Mouse (Mus musculus) liver, embryonic 11.5 days (tissue): ENCODE measurements at regions not wholly inside any gene's neighbourhood (a gene's known extent, or its start where the extent isn't known, plus 50 kb on each side); places are given as distances from the start of the nearest gene placed in this dataset.

Experiments
- ATAC-seq: fragments of 200-750 bp; cut with Nextera tagmentation; replicated peaks from 2 replicates; pipeline ENCODE4 v1.8.0; 2017; ENCODE audit warnings: moderate number of reproducible peaks, mild to moderate bottlenecking, moderate TSS enrichment, moderate library complexity; ENCODE audit not compliant: low FRiP score
- DNase-seq: peaks from one replicate; pipeline ENCODE4 v3.0.0-alpha.2; 2017; ENCODE audit warnings: low spot score
- H3K27ac ChIP-seq: fragments of 300-500 bp; sonication (generic); 2 replicates; pipeline ENCODE4 v1.5.1; 2014; ENCODE audit warnings: mild to moderate bottlenecking, low read depth, low read length, control low read depth
- H3K27me3 ChIP-seq: fragments of 300-500 bp; sonication (generic); replicated peaks from 2 replicates; pipeline ENCODE4 v1.6.1; 2014; ENCODE audit warnings: low read length, mixed read lengths; ENCODE audit not compliant: control insufficient read depth, insufficient read depth
- H3K36me3 ChIP-seq: fragments of 300-500 bp; sonication (generic); 2 replicates; pipeline ENCODE4 v1.6.1; 2014; ENCODE audit warnings: mild to moderate bottlenecking, low read length, moderate library complexity, mixed read lengths; ENCODE audit not compliant: control insufficient read depth, insufficient read depth
- H3K4me1 ChIP-seq: fragments of 300-500 bp; sonication (generic); replicated peaks from 2 replicates; pipeline ENCODE4 v1.6.1; 2014; ENCODE audit warnings: low read length, mixed read lengths; ENCODE audit not compliant: control insufficient read depth, insufficient read depth
- H3K4me2 ChIP-seq: fragments of 300-500 bp; sonication (generic); 2 replicates; pipeline ENCODE4 v1.6.1; 2014; ENCODE audit warnings: mild to moderate bottlenecking, control low read depth, moderate library complexity
- H3K4me3 ChIP-seq: fragments of 300-500 bp; sonication (generic); 2 replicates; pipeline ENCODE4 v1.5.1; 2014; ENCODE audit warnings: low read depth, low read length, control low read depth
- H3K9ac ChIP-seq: fragments of 300-500 bp; sonication (generic); 2 replicates; pipeline ENCODE4 v1.6.1; 2014; ENCODE audit warnings: low read depth, low read length, control low read depth
- H3K9me3 ChIP-seq: fragments of 300-500 bp; sonication (generic); 2 replicates; pipeline ENCODE4 v1.6.1; 2016; ENCODE audit warnings: low read length, inconsistent platforms, mixed read lengths; ENCODE audit not compliant: control insufficient read depth
- WGBS: fragments of 180-500 bp; shearing (Covaris S2); extraction: QIAGEN DNeasy Blood & Tissue Kit; methylation state at CpG from one replicate; pipeline ENCODE4 v1.1.7; 2014; 5-methylcytosine and 5-hydroxymethylcytosine counted together

DNA sequence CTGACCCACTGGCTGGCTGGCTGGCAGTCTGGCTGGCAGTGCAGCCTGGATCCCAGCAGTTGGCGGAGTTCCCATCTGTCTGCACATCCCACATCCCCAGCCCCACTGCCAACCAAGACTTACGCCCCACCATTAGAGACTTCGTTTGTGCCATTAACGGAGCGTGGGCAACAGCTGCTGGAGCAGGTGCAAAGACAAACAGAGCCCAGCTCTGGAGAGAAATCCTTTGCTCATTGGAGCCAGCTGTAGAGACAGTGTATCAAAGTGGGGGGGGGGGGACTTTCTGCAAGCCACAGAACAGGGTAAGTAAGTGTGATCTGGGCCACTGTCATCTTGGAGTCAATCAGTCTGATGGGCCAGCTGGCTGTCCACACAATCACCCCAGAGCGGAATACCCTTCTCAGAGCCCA, 52.3 kb downstream of the Rplp1 start:
- peaks cover 6% of the 10 kb centered on the region for H3K27me3 ChIP-seq
- WGBS: 90% methylated on average over 6 of the region's 6 CpGs

DNA sequence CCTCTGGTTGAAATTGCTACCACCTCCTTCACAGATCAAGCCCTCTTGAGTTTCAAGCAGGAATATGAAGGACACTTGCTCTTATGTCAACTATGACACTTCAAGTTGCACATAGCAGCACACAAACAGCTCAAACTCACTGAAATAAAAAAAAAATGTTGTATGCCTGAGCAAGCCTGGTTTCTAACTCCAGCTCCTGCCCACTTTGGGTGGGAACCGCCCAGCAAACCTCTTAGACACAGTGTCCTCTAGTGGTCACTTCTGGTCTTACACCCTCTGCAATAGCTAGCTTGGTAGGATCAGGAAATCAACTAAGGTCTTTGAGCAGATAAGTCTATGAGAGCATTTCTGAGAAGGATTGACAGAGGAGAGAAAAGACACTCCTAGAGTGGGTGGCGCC, 54.2 kb downstream of the Rplp1 start:
- no peaks in the 10 kb centered on the region for H3K4me1 ChIP-seq
- H3K4me2 ChIP-seq: no peak overlapping the region
- no peaks in the 10 kb centered on the region for H3K36me3 ChIP-seq

More for the DNA sequence above, 52.3 kb downstream of the Rplp1 start:
- Histone ChIP-seq H3K9ac (no peak overlapping the region), H3K36me3 (no peaks in the 10 kb centered on the region), H3K27ac (no peak overlapping the region), H3K4me2 (no peak overlapping the region), H3K9me3 (no peaks in the 10 kb centered on the region), H3K4me3 (no peak overlapping the region), H3K4me1 (no peaks in the 10 kb centered on the region)
- no peak for DNase-seq
- ATAC-seq: no peak

DNA sequence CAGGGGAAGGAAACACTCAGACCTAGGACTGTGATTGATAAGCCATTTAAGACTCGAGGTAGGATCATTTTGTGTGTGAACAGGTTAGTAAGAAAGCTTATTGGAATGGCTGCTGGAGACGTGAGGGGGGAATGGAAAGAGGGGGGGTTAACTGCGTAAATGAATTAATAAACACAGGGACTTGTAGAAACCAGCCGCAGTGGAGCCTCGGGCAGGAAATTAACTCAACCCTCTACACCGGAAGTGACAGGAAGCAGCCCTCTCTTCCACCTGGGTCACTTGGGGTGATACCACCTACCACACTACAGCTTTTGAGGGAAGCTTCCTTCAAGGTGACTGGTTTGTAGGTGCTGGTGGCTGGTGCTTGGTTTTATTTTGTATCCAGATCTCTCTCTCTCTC, 54.9 kb downstream of the Rplp1 start:
- ATAC-seq: no peak
- peaks cover 13% of the 10 kb centered on the region for H3K27me3 ChIP-seq
- WGBS: 31% methylated on average over 6 of the region's 6 CpGs

More for the DNA sequence above, 54.2 kb downstream of the Rplp1 start:
- peaks cover 13% of the 10 kb centered on the region for H3K27me3 ChIP-seq
- DNase-seq (peak; percentile 44), ATAC-seq (no peak)
- no peak overlapping the region for H3K27ac ChIP-seq
- no peak overlapping the region for H3K4me3 ChIP-seq
- no peak overlapping the region for H3K9ac ChIP-seq
- 17% methylated on average over 2 of the region's 2 CpGs for WGBS
- H3K9me3 ChIP-seq: no peaks in the 10 kb centered on the region

DNA sequence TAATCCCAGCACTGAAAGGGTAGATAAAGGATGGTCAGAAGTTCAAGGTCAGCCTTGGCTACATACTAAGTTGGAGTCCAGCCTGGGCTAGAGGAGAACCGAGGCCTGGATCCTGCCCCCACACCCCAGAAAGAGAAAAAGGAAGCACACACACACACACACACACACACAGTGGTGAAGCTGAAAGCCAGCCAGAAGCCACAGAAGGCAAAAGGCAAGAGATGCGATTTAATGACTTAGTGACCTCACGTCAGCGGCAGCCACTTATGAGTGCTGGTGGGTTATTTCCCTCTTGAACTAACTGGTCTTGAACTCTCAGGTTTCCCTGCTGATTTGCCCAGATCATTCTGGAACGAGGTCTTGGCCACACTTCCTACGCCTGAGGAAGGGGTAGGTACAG, 56.5 kb downstream of the Rplp1 start:
- H3K9me3 ChIP-seq: no peaks in the 10 kb centered on the region
- no peak for DNase-seq

More for the DNA sequence above, 54.9 kb downstream of the Rplp1 start:
- Histone ChIP-seq H3K9ac (no peak overlapping the region), H3K4me1 (no peaks in the 10 kb centered on the region), H3K27ac (no peak overlapping the region), H3K4me3 (no peak overlapping the region), H3K9me3 (no peaks in the 10 kb centered on the region), H3K4me2 (no peak overlapping the region), H3K36me3 (no peaks in the 10 kb centered on the region)
- no peak for DNase-seq

DNA sequence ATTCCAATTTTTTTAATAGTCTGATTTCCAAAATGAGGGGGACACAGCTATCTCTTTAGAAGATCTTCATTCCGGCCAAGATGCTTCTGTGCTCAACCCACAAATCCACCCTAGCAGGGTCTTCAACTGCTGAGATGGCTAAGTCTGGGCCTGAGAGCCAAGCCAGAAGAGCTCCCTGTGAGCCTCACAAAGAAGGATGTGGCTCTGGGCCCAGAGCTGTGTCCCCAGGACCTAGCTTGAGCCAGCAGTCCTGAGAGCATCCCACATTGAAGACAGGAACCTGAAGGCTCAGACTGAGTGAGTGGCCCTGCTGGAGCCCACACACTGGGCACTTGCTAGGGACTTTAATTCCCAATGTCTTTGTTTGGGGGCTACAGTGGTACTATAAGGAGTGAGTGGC, 57.7 kb downstream of the Rplp1 start:
- H3K27me3 ChIP-seq: peaks cover 13% of the 10 kb centered on the region
- no peak overlapping the region for H3K27ac ChIP-seq
- no peaks in the 10 kb centered on the region for H3K4me1 ChIP-seq
- WGBS: 83% methylated on average over 1 of the region's 1 CpGs
- H3K4me2 ChIP-seq: no peak overlapping the region
- no peaks in the 10 kb centered on the region for H3K36me3 ChIP-seq
- DNase-seq (no peak), ATAC-seq (no peak)
- H3K4me3 ChIP-seq: no peak overlapping the region
- H3K9ac ChIP-seq: no peak overlapping the region
- no peaks in the 10 kb centered on the region for H3K9me3 ChIP-seq

More for the DNA sequence above, 56.5 kb downstream of the Rplp1 start:
- Histone ChIP-seq H3K27ac (no peak overlapping the region), H3K36me3 (no peaks in the 10 kb centered on the region), H3K4me3 (no peak overlapping the region), H3K4me1 (no peaks in the 10 kb centered on the region), H3K9ac (no peak overlapping the region), H3K4me2 (no peak overlapping the region), H3K27me3 (peaks cover 13% of the 10 kb centered on the region)
- WGBS: 67% methylated on average over 6 of the region's 6 CpGs
- ATAC-seq: no peak

DNA sequence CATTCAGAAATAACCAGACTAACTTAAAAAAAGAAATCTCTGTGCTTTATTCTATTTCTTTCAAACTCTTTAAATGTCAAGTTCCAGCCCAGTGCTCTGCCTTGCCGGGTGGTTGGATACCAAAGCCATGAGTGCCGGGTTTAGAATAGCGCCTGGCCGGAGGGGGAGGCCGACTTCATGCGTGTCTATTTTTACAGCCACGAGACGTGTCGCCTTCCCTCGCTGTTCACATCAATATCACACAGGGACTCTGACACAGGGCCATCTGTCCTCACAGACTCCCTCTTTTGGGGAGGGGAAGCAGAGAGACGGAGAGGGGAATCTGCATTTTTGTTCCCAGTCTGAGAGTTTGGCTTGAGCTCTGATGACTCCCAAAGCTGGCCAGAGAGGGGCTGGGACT, 58.7 kb downstream of the Rplp1 start:
- Histone ChIP-seq H3K4me2 (no peak overlapping the region), H3K27me3 (peaks cover 13% of the 10 kb centered on the region), H3K4me3 (no peak overlapping the region), H3K9me3 (no peaks in the 10 kb centered on the region), H3K36me3 (no peaks in the 10 kb centered on the region), H3K4me1 (no peaks in the 10 kb centered on the region), H3K9ac (no peak overlapping the region), H3K27ac (no peak overlapping the region)
- 80% methylated on average over 11 of the region's 11 CpGs for WGBS
- ATAC-seq (no peak), DNase-seq (no peak)

DNA sequence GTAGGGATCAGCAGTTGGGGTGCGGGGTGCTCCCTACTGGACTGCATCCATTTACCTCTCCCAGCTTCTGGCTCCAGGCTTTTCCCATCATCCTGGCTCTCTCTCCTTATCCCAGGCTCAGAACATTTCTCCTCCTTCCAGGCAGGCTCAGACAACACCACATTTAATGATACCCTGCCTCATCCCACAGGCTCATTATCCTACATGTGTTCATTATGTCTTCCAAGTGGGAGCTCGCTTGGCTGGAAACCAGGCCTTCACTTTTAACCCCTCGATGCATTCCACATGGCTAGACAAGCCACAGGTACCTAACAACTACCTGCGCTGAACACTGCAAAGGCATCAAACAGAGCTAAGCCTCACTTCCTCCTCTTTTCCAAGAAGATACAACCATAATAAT, 60.5 kb downstream of the Rplp1 start:
- Histone ChIP-seq H3K9ac (no peak overlapping the region), H3K27ac (no peak overlapping the region), H3K27me3 (peaks cover 8% of the 10 kb centered on the region), H3K4me2 (no peak overlapping the region), H3K9me3 (no peaks in the 10 kb centered on the region), H3K36me3 (no peaks in the 10 kb centered on the region), H3K4me1 (no peaks in the 10 kb centered on the region), H3K4me3 (no peak overlapping the region)
- no peak for DNase-seq
- no peak for ATAC-seq
- 85% methylated on average over 4 of the region's 4 CpGs for WGBS

DNA sequence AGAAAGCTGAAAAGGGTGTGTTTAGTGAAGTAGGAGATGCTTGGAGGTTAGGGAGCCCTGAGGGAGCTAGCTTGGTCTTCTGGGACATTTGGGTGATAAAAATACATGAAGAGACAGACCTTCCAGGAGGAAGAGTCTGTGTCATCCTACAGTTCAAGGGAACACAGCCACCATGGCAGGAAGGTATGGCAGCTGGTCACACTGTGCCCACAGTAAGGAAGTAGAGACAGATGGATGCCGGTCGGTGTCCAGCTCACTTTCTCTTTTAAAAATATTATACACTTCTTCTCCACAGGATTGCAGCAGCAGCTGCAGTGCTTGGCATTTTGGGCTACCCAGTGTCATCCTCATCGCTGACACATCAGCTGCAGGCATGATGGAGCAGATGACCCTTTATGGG, 63.0 kb downstream of the Rplp1 start:
- 85% methylated on average over 3 of the region's 3 CpGs for WGBS
- H3K27ac ChIP-seq: no peak overlapping the region
- ATAC-seq (no peak), DNase-seq (no peak)
- H3K4me2 ChIP-seq: no peak overlapping the region
- H3K4me3 ChIP-seq: no peak overlapping the region
- H3K9ac ChIP-seq: no peak overlapping the region
- no peaks in the 10 kb centered on the region for H3K4me1 ChIP-seq
- H3K9me3 ChIP-seq: no peaks in the 10 kb centered on the region
- peaks cover 4% of the 10 kb centered on the region for H3K27me3 ChIP-seq
- H3K36me3 ChIP-seq: no peaks in the 10 kb centered on the region

DNA sequence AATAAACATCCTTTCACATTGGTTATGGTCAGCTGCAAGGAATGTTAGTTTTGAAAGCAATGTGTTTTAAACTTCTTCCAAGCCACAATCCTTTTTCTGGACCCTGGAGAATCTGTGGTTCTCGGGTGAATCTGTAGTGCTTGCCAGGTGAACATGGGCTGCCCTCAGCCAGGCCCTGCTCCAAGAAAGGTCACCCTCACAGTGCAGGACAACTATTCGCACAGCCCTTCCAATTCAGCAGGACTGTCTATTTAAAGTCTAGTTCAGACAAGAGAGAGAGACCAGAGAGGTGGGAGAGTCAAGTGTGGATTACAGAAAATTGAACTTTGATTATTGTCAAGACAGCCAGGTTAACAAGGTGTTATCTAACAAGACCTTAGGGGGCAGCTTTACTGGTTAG, 65.9 kb downstream of the Rplp1 start:
- Histone ChIP-seq H3K27me3 (no peaks in the 10 kb centered on the region; the same call in 1 of the 2 replicates), H3K4me3 (no peak overlapping the region), H3K36me3 (no peaks in the 10 kb centered on the region), H3K4me1 (no peaks in the 10 kb centered on the region), H3K9ac (no peak overlapping the region), H3K27ac (no peak overlapping the region), H3K9me3 (no peaks in the 10 kb centered on the region), H3K4me2 (no peak overlapping the region)
- WGBS: 65% methylated on average over 2 of the region's 2 CpGs
- DNase-seq (no peak), ATAC-seq (no peak)
